ENCODE assay signal across 11 mouse cellular contexts in the genomic region with DNA sequence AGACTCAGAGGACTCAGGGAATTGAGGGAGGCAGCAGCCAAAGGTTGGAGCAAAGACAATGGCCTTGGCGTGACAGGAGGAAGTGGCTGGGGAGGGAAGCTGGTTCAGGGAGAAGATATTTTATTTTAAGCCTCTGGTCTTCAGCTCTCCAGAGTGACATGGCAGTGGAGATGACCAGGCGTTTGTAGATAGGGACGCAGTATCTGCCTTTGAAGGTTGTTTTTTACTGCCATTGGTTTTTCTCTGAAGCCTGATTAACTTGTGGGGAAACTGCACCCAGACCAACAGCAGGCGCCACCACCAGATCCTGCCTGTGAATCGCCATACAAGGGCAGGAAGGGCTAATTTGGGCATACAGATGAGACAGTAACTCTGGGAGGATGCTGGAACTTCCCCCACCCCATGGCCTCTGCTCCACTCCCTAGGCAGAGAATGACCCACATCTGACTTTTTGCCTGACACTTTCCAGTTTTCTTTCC.
DNase-seq lines count a peak whose midpoint lies in the region; ATAC-seq and TF ChIP-seq lines count a peak whose summit lies in the region.
"Had no signal": no experiment of that assay in that cellular context is flagged by ENCODE, and none has a peak within 500 bp of the region (broad histone marks: within the 10 kb centered on the region; RNA-seq: fewer than 3 reads in every experiment).

No protein-coding gene starts in this region.

- intact Hi-C loops in left cerebral cortex, postnatal 25 days (cut with DNase I) = no loop called here

- no peak for TF ChIP-seq POLR2A in bone marrow macrophage, adult 2 months (IDR thresholded peaks at IDR 0.05; ENCODE audit: borderline replicate concordance, low read depth, low read length)

- no peak for TF ChIP-seq EP300 in liver, embryonic 14.5 days (IDR thresholded peaks at IDR 0.05; ENCODE audit: low read depth)

- DNase-seq in 416B (ENCODE audit: low read depth) = peak; percentile 85
- peak; percentile 34 for DNase-seq in heart, postnatal 4 days
- no peak for DNase-seq in liver, embryonic 14.5 days (ENCODE audit: low read depth in 3 of 3, low spot score in 3 of 3)
- no peak for DNase-seq in thymus, postnatal 0 days (ENCODE audit: low spot score)
- DNase-seq in cerebellum, postnatal 14 days = no peak
- no peak for DNase-seq in left cerebral cortex, postnatal 25 days (ENCODE audit: low spot score in 2 of 2)
- no peak for DNase-seq in spleen, postnatal 4 days (ENCODE audit: low spot score in 2 of 2)
- DNase-seq: cerebellum, postnatal 10 days; gastrocnemius, postnatal 25 days had no signal

- H3K4me2 ChIP-seq in liver, embryonic 14.5 days (ENCODE audit: low read depth) = no peak overlapping the region; the same call in 1 of the 2 replicates

- H3K9me3 ChIP-seq in liver, embryonic 14.5 days (ENCODE audit: control insufficient read depth, low read length) = no peaks in the 10 kb centered on the region

- peak overlapping the region; percentile 4; the same call in 1 of the 2 replicates for H3K4me3 ChIP-seq in bone marrow macrophage, adult 2 months (ENCODE audit: insufficient read depth, low read length)
- no peak overlapping the region for H3K4me3 ChIP-seq in liver, embryonic 14.5 days (ENCODE audit: insufficient read depth in 1 of 2, low read depth in 2 of 2, low read length in 2 of 2)

- H3K36me3 ChIP-seq in liver, embryonic 14.5 days (replicated peaks; ENCODE audit: control insufficient read depth, insufficient read depth, low read depth) = no peaks in the 10 kb centered on the region
- H3K36me3 ChIP-seq: G1E had no signal

- peaks cover 39% of the 10 kb centered on the region for H3K4me1 ChIP-seq in bone marrow macrophage, adult 2 months (ENCODE audit: control insufficient read depth, insufficient read depth, low read length)
- peaks cover 16 to 28% of the 10 kb centered on the region in 2 experiments for H3K4me1 ChIP-seq in liver, embryonic 14.5 days (replicated peaks; ENCODE audit: control insufficient read depth in 2 of 2, insufficient read depth in 2 of 2, low read length in 1 of 2)

- 0 out of 2 replicates have a peak, but pooled peaks have one; percentile 18 for TF ChIP-seq CTCF in bone marrow macrophage, adult 2 months (IDR thresholded peaks at IDR 0.05; ENCODE audit: low read depth, low read length)
- TF ChIP-seq CTCF in liver, embryonic 14.5 days (IDR thresholded peaks at IDR 0.05; ENCODE audit: low read depth) = peak; percentile 32

- H3K27me3 ChIP-seq in liver, embryonic 14.5 days (ENCODE audit: control insufficient read depth, insufficient read depth, low read length) = no peaks in the 10 kb centered on the region

- peak; percentile 77 for ATAC-seq in liver, embryonic 14.5 days (ENCODE audit: insufficient read depth)

- 8% methylated on average over 5 of the region's 5 CpGs for WGBS in liver, embryonic 14.5 days (ENCODE audit: insufficient replicate concordance)

- peak overlapping the region; percentile 88 for H3K27ac ChIP-seq in bone marrow macrophage, adult 2 months (ENCODE audit: insufficient read depth, low read depth, low read length)
- H3K27ac ChIP-seq in liver, embryonic 14.5 days = peak overlapping the region; percentile 60

- H3K9ac ChIP-seq in liver, embryonic 14.5 days (replicated peaks) = peak overlapping the region; percentile 24

Comparison
In these comparisons a context has a peak if more than half of its experiments do, and no peak if none do; other contexts are left out.
1. DNase-seq: peak in 416B (single experiment) and heart, postnatal 4 days (single experiment); none in liver, embryonic 14.5 days (0 of 3), thymus, postnatal 0 days (single experiment), cerebellum, postnatal 14 days (0 of 2), left cerebral cortex, postnatal 25 days (0 of 2) and spleen, postnatal 4 days (0 of 2).